Mouse (Mus musculus) cerebellum, adult 11-12 months (tissue): ENCODE measurements around the gene Mrps5.
"Not testable (repeated sequence)": the region's sequence is repeated elsewhere in the genome, so short reads cannot be mapped to it uniquely, and the experiment has no call there.

Experiments used
- DNase-seq: peaks from one replicate; pipeline ENCODE4 v3.0.0; 2022

The Mrps5 gene

GRCm38 (mm10) chr2:127586694-127587513 is at the start of gene Mrps5, which contains the start of gene Zfp661:
TSS of gene Mrps5 (plus strand) at chr2:127587222.
TSS of gene Zfp661 (minus strand) at chr2:127587094.
- peak; percentile 81 for DNase-seq

DNA sequence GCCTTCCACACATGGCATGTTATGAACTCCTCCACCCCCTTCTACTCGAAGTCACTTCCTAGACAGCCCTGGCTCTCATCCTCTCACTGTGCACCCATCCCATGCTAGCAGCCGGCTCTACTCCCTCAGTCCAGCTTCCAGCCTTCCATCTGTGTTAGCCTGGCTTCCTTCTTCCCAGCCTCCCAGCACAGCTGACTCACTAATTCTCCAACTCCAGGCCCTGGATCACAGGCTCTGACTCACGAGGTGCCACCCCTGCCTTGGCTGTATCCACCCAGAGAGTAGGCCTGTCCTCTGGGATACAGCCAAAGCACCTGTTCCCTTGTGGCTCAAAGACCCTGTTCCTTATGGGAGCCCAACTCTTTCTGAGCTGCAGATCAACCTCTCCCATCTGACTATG is 49.5 kb upstream of the Mrps5 start:
- no peak for DNase-seq

DNA sequence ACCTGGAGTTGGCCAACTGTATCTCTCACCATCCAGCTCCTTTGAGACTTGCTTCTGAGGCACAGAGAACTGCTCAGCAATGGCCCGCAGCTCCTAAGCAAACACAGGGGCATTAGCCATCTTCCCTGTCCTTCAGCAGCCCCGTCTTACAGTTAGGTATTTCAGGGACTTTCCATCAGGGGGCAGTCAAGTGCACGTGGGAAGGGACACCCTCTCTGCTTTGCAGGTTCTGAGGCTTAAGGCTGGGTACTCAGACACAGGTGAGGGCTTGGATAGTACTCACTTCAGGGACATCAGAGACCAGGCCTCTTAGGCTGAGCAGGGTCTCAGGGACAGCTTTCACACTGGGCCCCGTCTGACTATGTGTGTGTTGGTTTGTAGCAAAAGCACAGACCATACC is 47.5 kb upstream of the Mrps5 start:
- DNase-seq = peak; percentile 57

DNA sequence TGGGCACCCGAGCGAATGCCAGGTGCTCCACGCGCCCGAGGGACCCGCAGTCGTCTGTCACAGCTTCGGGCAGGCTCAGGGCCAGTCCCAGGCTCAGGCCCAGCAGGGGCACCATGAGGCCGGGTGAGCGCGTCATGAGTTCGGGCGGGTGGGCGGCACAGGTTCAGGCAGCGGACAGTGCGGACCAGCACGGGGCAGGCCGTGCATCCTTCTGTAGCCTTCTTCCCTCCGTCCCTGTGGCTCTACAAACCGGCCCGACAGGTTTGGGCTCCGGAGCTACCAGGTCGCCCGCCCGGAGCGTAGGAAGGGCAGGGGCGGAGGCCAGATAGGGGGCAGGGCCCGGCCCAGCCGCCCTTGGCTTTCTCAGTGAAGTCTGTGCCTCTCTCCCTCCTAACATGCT is 45.8 kb upstream of the Mrps5 start, which contains the start of gene Prom2:
Prom2 (minus strand) TSS at position 283 of the 400 bp plus-strand sequence.
- peak; percentile 64 for DNase-seq

DNA sequence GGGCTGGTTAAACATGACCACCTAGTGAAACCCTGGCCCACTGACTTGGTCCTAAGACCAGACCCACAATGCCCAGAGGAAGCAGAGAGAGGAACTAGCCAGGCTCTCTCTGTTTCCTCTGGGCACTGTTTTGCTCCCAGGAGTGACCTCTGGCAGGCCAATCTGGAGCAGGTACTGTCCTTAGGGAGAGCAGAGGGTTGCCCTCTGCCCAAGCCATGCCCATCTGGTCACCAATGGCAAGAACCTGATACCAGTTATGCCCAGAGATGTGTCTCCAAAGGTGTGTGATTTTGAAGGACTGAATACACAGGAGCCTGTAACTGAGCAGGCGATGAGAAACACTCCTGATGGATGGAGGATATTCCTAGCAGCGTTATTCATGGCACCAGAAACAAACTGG is 45.3 kb upstream of the Mrps5 start:
- DNase-seq = peak; percentile 38

DNA sequence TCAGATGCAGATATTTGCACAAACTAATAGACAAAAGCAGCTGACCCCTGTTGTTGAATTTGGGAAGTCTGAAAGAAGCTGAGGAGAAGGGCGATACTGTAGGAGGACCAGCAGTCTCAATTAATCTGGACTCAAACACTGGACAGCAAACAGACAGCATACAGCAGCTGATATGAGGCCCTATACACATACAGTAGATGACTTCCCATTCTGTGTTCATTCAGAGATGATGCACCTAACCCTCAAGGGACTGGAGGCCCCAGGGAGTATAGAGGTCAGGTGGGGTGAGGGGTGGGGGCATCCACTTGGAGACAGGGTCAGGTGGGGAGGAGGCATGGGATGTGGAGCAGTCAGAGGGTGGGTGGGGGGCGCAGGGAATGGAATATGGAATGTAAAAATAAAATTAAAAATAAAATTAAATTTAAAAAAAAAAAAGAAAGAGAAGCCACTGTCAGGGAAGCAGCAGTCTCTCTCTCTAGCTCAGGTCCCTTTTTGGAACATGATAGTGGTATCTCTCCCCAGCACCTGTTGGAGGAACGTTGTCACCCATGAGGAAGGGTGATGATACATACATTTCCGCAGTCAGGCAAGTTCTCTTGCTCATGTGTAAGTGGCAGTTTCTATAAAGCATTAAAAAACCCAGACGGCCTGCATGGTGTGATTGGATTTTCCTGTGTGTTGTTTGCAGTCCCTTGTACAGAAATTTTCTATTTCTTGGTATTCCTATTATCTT is 38.5 kb upstream of the Mrps5 start:
- peak; percentile 6 for DNase-seq

DNA sequence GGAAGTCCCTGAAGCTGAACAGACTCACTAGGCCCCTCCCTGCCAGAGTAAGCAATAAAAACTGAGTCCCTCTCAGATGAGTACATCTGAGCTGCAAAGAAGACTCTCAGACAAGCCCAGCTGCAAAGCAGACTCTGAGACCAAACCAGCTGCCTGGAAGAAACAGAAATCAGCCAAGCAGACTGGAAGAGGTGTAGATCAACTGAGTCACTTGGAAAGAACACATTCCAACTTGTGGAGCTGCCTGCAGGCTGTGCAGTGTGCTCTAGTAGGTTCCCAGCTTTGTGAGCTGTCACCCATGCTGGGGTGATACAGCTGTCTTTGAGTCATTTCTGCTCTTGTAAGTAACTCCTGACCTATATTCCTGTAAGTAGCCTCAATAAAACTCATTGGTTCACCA is 37.3 kb upstream of the Mrps5 start:
- DNase-seq = peak; percentile 4

- DNase-seq = peak; percentile 41
Observed at GRCm38 (mm10) chr2:127550446-127550845, 36.6 kb upstream of the Mrps5 start.

- peak; percentile 87 for DNase-seq
Observed at GRCm38 (mm10) chr2:127551078-127551477, 35.9 kb upstream of the Mrps5 start.

DNA sequence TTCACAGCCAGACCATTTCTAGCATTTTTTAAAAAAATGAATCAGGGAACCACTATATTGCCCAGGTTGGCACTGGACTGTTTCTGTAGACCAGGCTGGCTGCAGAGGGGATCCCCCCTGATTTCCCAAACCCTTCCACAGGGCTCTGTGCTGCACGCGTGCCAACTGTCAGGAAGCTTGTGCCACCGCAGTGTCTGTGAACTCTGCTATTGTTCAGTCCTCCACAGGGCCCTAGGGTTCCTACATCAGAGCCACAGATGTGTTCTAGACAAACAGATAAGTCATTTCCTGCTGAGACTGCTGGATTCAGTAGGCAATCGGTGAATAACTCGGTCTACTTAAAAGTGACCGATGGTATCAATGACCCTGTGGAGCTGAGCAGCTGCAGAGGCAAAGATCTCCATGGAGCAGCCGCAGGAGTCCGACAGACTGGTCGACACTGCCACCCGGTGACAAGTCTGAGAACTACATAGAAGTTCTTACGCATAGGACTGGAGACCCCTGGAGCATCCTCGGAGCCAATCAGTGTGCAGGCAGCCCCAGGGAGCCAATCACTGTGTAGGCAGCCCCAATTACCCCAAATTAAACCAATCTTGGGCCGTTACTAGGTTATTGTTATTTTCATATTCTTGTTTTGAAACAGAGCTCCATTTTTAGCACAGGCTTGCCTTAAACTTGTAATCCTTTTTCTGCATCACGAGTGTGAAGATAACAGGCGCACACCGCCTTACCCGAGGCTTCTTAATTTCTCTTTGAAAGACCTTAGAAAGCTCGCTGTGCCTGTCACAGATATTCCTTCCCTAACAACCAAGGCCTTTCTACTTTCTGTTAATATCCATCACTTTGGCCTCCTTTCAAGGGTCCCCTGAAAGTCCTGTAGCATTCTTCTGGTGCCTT is 27.7 kb upstream of the Mrps5 start:
- DNase-seq = peak; percentile 83

DNA sequence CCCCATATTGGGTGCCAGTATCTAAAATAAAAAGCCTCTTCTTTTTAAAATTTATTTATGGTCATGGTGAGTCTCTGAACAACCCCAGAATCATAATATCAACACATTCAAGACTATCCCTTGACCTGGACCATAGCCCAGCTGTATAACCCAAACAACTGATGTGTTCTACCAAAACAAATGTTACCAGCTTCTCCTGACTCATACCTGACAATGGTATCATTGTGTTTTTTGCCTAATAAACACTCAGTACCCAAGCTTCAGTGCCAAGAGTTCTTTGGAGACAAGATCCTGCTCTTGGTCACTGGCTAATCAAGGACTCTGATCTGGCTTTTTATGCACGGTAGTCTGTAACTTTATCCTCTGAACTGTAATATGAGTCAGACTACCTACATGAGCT is 13.7 kb upstream of the Mrps5 start:
- DNase-seq = no peak

DNA sequence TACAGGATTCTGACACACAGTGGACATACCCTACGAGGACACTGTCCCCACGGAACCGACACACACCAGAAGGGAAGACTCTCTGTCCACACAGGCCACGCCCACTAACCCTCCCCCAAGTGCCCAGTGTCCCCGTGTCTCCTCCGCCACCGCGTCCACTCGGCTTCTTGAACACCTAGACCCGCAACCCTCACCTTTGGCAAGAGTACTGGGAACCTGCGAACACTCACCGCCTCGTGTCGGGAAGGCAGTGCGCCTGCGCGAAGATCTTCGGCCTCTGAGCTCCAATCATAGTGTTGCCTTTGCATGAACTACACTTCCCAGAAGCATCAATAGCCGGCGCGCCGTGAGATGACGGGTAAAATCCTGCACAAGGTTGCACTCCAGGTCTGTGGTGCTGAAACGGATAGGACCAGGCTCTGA is 2.6 kb upstream of the Mrps5 start:
- DNase-seq = peak; percentile 97

DNA sequence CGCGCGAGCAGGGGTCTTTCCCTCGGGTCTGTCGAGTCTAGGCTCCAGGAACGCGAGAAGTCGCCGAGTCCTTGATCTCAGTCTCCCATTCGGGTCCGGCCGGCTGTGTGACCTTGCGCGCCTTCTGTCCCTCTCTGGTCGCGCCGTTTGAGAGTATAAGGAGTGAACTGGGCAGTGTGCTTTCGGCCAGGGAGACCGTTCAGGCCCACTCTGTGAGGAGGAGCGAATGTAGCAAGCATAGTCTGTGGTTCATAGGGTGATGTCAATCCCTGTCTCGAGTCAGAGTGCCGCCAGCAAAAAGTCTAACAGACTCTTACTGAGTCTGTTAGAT is 457 bp downstream of the Mrps5 start:
- DNase-seq = no peak

DNA sequence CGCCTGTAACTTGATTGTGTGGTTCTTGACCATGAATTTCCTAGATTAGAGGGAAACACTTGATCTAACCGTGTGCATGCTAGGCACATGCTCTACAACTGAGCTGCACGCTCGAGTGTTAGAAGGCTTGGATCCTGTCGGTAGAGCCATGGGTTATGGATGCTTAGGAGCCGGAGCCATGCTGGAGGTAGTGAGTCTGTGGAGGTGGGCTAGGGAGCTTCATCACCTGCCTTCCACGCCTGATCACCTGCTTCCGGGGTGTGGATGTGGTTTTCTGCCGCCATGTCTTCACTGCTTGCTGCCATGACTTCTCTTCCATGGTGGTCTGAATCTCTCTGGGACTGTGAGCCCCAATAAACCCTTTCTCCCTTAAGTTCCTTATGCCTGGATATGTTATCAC is 1.9 kb downstream of the Mrps5 start:
- DNase-seq = no peak

DNA sequence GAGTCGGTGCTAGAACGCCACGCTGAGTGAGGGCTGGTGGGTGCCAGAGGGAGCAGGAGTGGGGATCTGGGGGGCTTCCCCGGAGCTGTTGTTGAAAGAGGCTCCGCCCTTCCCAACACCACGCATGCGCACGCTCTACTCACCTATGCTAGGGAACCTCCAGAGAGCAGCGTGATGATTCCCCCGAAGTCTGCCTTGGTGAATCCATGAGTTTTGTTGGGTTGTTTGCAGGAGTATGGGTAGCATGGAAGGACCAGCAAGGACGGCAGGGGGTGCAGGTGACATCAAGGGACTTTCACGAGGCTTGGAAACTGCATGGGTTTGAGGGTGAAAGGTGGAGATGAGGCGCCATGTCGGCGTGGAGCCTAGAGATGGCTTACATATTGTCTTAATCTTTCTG is 3.2 kb downstream of the Mrps5 start:
- DNase-seq = no peak

- DNase-seq = no peak
Observed at GRCm38 (mm10) chr2:127590840-127591239, 3.8 kb downstream of the Mrps5 start.

DNA sequence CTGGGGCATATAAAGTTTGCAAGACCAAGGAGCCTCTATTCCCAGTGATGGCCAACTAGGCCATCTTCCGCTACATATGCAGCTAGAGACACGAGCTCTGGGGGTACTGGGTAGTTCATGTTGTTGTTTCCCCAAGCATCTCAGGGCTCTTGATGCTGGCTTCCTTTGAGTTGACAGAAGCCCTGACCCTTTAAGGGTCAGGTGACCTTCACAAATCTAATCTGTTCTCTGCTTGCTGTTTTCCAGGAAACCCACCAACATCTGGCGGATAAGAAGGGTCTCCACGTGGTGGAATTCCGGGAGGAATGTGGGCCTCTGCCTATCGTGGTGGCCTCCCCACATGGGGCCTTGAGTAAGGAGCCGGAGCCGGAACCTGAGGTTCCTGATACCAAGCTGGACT is 16.4 kb downstream of the Mrps5 start:
- not testable (repeated sequence) for DNase-seq

DNA sequence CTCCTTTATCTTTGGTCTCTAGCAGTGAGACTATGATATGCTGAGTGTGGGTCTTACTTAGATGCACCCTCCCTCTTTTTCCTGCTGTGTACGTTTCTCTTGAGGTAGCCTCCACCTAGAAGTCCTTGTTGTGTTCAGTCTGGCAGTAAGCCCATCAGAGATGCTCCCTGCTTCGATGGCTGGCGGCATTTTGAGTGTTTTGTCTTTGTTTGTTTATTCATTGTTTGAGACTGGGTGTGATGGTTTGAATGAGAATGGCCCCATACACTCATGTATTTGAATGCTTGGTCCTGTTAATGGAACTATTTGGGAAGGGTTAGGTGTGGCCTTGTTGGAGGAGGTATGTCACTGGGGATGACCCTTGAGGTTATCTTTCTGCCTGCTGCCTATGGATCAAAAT is 18.2 kb downstream of the Mrps5 start:
- DNase-seq = no peak

GRCm38 (mm10) chr2:127608234-127608633 is 21.2 kb downstream of the Mrps5 start:
- no peak for DNase-seq

DNA sequence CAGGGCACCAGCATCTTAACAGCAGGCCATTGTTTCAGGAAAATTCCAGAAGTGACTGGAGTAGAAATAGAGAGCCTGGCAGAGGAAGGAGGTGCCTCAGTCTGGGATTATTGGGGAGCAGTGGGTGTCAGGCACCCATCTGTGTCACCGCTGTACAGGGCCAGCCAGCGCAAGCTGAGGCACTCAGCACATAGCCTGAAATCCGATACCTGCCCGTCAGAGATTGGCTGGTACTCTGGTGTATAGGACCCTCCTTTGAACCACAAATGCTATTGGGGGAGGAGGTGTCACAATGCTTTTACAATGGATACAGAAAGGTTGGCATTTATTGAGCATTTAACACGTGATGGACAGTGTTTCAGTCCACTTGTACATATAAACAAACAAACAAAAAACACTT is 22.0 kb downstream of the Mrps5 start:
- DNase-seq = no peak

GRCm38 (mm10) chr2:127611386-127611785 is 24.4 kb downstream of the Mrps5 start:
- no peak for DNase-seq

GRCm38 (mm10) chr2:127612288-127612687 is 25.3 kb downstream of the Mrps5 start:
- no peak for DNase-seq

DNA sequence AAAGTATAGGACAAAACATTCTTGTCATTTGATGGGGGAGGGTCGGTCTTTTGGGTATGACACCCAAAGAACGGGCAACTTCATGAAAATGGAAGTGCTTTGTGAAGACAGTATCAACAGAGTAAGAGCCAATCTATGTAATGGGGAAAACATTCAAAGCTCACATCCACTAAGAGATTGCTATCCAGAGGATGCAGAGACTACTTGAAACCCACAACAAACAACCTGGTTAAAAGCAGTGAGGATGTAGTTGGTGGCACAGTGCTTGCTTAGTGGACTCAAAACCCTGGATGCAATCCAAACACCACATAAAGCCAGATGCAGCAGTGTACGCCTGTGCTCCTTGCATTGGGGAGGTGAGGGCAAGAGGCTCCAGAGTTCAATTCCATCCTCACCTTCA is 32.3 kb downstream of the Mrps5 start:
- DNase-seq = no peak
